Mouse (Mus musculus) lung, postnatal 0 days (tissue): ENCODE measurements around the gene Sfi1.
"Not testable (repeated sequence)": the region's sequence is repeated elsewhere in the genome, so short reads cannot be mapped to it uniquely, and the experiment has no call there.

Experiments used
- CTCF ChIP-seq: IDR thresholded peaks from 2 replicates; pipeline ENCODE4 v1.5.1; 2016; ENCODE audit warnings: antibody characterized with exemption, mild to moderate bottlenecking
- EP300 ChIP-seq: IDR thresholded peaks from 2 replicates; pipeline ENCODE4 v1.6.1; 2016; ENCODE audit warnings: antibody characterized with exemption, mild to moderate bottlenecking, control low read depth

- not testable (repeated sequence) for TF ChIP-seq CTCF, EP300
Observed at GRCm38 (mm10) chr11:3133360-3133759, 59.9 kb downstream of the Sfi1 start.
